Mouse (Mus musculus): ENCODE data around the gene Dpf2. TPM values are rescaled to one million over a fixed set of nuclear protein-coding genes. Genes with fewer than 3 reads are reported as not detected.
"Not testable (repeated sequence)": the region's sequence is repeated elsewhere in the genome, so short reads cannot be mapped to it uniquely, and the experiment has no call there.

Gene Dpf2
- total RNA-seq, 2 experiments from 2014 or later = 111 to 119 TPM

- DNase-seq = no peak
Measured at GRCm38 (mm10) chr19:5892735-5893134, 20.1 kb downstream of the Dpf2 start.

- no peak for DNase-seq
Measured at GRCm38 (mm10) chr19:5892262-5892661, 20.5 kb downstream of the Dpf2 start.

DNA sequence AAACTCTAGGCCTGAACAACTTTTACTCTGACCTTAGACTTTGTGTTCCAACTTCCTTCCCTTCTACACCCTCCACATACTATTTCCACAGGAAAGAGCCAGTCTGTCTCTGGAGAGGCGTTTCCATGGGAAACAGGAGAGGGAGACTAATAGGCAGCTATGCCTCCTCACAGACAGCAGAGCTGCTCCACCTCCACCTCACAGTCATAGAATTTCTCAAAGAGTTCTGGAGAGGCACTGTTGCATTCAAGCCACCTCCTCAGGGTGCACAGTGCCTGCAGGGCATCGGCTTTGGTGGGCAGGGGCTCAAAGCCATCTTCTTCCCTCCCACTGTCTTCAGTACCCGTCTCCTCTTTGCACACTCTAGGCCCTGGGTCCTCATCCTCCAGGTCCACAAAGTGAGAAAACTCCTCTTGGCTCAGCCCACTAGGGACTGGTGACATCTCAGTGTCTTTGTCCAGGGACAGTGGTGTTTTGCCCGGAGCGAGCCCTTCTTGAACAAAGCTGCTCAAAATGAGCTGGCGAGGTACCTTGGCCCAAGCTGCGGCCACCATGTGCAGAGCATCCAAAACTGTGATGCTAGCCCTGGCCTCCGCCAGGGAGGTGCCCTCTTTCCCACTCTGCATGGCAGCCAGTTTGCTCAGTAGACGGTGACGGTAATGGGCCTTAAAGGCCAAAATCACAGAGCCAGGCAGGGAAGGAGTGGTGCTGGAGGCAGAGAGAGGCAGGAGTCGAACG lies 21.1 kb downstream of the Dpf2 start:
- DNase-seq = no peak

GRCm38 (mm10) chr19:5889211-5889610 lies 23.6 kb downstream of the Dpf2 start:
- no peak for DNase-seq

DNA sequence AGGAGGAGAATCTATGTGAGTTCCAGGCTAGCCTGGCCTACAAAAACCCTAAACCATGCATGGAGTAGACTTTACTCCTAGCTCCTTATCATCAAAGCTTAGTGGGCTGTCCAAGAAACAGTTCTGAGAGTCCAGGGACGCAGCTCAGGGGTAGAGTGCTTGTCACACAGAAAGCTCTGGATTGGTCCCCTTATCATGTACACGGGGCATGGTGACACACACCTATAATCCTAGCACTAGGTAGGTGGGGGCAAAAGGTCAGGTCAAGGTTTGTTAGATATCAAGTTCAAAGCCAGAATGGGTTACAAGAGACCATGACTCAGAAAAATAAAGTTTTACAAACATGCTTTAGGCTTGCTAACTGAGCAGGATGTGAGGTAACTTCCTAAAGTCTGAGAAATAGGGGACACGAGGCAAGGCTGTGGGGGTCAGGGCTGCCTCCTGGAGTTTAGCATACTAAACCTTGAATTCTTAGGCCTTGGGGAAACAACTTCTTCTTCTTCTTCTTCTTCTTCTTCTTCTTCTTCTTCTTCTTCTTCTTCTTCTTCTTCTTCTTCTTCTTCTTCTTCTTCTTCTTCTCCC lies 25.5 kb downstream of the Dpf2 start:
- no peak for DNase-seq

DNA sequence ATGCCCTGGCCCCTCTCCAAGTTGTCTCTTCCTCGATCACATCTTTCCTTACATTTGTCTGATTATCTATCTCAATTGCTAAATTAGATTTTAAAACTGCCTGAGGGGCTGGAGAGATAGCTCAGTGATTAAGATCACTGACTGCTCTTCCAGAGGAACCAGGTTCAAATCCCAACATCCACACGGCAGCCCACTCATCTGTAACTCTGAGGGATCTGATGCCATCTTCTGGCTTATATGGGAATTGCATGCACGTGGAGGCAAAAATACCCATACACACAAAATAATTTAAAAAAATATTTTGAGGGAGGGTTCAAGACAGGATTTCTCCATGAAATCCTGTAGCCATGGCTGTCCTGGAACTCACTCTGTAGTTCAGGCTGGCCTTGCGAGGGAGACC lies 27.0 kb downstream of the Dpf2 start:
- DNase-seq = no peak

GRCm38 (mm10) chr19:5883935-5884334 lies 28.9 kb downstream of the Dpf2 start:
- DNase-seq = no peak

DNA sequence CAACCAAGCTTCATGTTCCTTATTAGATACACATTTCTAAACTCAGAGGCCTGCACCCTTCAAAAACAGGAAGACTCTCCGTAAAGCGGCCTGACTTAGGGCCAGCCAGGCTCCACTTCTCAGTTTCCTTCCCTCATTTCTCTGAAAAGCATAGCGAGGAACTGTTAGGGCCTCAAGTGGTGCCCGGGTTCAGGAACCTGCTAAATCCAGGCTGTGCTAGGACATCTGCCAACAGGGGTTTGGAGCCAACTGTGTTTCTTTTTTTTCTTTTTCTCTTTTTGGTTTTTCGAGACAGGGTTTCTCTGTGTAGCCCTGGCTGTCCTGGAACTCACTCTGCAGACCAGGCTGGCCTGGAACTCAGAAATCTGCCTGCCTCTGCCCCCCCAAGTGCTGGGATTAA lies 30.7 kb downstream of the Dpf2 start:
- DNase-seq = not testable (repeated sequence)

- DNase-seq = no peak
Measured at GRCm38 (mm10) chr19:5881155-5881554, 31.7 kb downstream of the Dpf2 start.

- DNase-seq = no peak
Measured at GRCm38 (mm10) chr19:5879735-5880134, 33.1 kb downstream of the Dpf2 start.

- no peak for DNase-seq
Measured at GRCm38 (mm10) chr19:5878916-5879315, 33.9 kb downstream of the Dpf2 start.

GRCm38 (mm10) chr19:5878362-5878722 lies 34.5 kb downstream of the Dpf2 start:
- DNase-seq = peak; percentile 58

DNA sequence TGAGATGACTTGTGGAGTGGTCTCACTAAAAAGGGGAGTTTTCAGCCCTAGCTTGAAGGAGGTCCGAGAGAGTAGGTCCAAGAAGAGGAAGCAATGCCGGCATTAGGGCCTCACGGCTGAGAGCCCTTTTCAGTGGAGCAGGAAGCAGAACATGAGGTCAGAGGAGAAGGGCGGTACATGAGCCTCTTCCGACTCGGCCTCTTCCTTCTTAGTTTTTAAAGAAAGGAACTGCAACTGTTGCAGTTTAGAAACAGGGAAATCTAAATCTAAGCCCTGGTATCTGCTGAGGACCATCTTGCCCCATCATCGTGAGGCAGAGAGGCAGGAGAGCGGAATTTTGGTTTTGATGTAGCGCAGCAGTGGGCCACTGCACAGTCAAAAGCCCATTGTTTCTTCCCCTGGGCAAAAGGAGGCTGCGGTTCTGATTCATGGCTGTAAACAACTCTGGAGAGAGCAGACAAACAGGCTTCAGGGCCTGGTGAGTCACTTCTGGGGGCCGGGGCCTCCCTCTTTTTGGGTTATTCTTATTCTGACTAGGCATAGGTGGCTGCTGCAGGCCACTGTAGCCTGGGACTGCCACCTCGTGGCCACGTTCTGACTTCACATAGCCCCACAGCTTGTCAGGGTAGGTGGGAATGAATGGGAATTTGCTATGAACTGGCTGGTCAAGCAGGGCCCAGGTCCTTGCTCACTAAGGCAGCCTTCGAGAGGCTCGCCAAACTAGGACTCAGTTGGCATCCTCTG lies 35.0 kb downstream of the Dpf2 start, which contains the start of gene Slc25a45:
Gene Slc25a45 (plus strand): TSS at position 191 of the 744 bp plus-strand sequence.
- DNase-seq = peak; percentile 86

DNA sequence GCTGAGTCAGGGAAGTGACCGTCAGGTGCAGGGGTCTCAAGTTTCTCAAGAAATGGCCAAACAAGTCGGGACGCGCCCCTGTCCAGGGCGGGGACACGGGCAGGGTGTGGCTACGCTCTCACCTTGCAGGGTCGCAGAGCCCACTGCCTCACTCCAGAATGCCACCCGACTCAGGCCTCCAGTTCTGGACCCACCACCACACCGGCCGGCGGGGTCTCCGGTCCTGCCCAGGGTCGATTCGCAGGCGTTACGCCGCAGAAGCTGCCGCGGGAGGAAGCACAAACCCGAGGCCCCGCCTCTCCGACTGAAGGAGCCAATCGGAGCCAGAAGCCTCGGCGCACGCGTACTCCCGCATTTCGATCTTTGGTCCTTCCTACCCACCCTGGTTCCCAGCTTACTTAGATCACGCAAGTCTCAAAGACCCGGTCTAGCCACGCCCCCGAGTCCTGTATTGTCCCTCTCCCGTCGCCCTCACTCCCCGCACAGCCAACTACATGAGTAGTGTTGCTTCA lies 37.8 kb downstream of the Dpf2 start, which contains the start of gene Frmd8:
Gene Frmd8 (minus strand): TSS at position 306 of the 512 bp plus-strand sequence.
- peak; percentile 95 for DNase-seq

DNA sequence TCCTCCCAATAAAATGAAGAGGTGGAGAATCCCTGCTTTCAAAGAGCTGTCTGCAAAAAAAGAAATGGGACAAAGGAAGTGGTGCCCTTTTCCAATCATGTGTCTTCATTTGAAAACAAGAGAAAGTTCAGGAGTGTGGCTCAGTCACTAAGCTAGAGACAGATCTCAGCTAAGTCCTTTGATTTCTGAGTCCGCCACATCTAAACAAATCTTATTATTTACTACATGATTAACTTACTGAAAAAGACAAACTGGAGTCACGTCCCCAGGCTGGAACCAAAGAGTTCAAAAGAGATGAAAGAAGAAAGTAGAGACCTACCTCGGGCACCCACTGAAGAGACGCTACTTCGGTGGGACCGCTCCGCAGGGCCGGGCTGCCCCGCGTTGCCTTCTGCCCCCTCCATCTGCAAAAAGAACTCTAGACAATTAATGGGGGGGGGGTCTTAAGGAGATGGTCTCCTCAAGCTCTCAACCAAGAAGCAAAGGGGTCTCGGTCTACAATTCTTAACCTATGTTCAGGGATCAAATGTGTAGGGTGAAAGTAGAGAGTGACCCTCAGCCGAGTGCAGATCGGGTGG lies 38.3 kb downstream of the Dpf2 start:
- no peak for DNase-seq

DNA sequence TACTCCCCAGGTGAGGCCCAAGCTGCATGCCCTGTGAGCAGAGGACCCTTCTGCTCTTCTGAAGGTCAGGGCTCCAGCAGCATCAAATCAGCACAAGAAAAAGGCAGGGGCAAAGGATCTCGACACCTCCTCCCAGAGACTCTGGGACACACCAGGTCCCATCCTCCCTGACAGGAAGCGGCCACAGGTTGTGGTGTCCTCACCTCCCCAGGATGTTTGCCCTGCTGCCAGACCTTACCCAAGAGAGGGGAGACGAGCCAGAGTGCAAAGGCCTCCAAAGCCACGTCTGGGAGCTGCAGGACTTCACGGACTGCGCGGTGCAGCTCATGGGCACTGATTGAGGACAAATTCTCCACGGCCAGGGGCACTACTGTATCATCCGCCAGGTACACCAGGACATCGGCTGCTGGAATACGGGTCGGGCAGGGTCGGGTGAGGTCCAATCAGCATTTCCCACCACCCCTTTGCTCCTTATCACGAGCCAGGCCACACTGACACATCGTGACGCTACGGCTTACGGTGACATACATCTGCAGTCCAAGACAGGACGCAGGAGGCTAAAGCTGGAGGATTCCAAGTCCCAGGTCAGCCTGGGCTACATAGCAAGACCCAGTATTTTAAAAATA lies 39.8 kb downstream of the Dpf2 start:
- DNase-seq = no peak

GRCm38 (mm10) chr19:5872528-5872927 lies 40.3 kb downstream of the Dpf2 start:
- DNase-seq = no peak

GRCm38 (mm10) chr19:5871683-5872082 lies 41.1 kb downstream of the Dpf2 start:
- DNase-seq = no peak

- peak; percentile 61 for DNase-seq
Measured at GRCm38 (mm10) chr19:5871273-5871672, 41.5 kb downstream of the Dpf2 start.

DNA sequence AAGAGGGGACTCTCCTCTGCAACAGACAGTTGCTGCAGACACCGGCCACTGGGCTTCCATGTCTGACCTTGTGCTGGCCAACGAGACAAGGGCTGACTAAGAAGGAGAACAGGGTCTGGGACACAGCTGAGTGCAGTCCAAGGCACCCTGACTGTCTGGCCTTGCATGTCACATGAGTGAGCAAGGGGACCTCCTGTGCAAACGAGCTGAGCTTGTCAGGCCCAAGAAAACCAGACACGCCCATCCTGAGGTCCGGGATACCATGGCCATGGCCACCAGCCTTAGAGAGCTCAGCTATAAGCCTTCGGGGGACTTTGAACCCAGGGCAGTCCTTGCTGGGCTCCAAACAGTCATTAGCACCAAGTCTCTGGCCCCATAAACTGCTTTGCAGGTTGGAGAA lies 44.7 kb downstream of the Dpf2 start:
- DNase-seq = no peak

GRCm38 (mm10) chr19:5864710-5865398 lies 48.0 kb downstream of the Dpf2 start:
- DNase-seq = peak; percentile 56

DNA sequence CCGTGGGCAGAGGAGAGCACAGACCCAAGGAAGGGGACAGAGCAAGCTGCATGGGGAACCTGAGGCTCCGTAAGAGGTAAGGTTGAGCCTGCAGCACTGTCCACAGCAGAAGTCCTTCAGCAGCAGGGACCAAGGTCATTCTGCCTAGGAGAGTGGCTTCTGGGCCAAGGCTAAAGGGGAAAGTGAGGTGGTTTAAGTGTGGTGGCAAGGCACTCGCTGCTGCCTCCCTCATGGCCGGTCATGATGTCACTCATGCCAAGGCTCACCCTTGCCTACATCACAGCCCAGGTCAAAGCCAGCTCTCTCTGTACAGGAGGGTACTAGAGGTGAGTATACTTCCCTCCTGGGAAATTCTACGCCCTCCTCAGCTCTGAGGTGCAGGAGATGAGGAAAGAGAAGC lies 49.0 kb downstream of the Dpf2 start:
- no peak for DNase-seq

All from heart, postnatal 4 days (tissue).